Mouse (Mus musculus) embryonic fibroblast, embryonic 13.5 days (primary cell): ENCODE measurements around the gene Gm20388. TPM values are rescaled to one million over a fixed set of nuclear protein-coding genes. Genes with fewer than 3 reads are reported as not detected.

ENCODE experiments used
- H3K27ac ChIP-seq: 2 replicates; pipeline ENCODE4 v1.5.1; 2012; ENCODE audit warnings: low read length, control low read depth, inconsistent platforms; ENCODE audit not compliant: insufficient read depth
- H3K4me1 ChIP-seq: 2 replicates; pipeline ENCODE4 v1.6.1; 2011; ENCODE audit warnings: low read length; ENCODE audit not compliant: control insufficient read depth, insufficient read depth
- H3K4me3 ChIP-seq: 2 replicates; pipeline ENCODE4 v1.5.1; 2011; ENCODE audit warnings: mild to moderate bottlenecking, control low read depth, low read length; ENCODE audit not compliant: insufficient read depth
- CTCF ChIP-seq: IDR thresholded peaks from 2 replicates; pipeline ENCODE4 v1.5.1; 2011; ENCODE audit warnings: mild to moderate bottlenecking, control low read depth, low read length, moderate library complexity, borderline replicate concordance; ENCODE audit not compliant: insufficient read depth
- POLR2A ChIP-seq: IDR thresholded peaks from 2 replicates; pipeline ENCODE4 v1.6.1; 2011; ENCODE audit warnings: low read depth, mild to moderate bottlenecking, control low read depth, low read length, moderate library complexity
- polyA plus RNA-seq: library from polyadenylated mRNA; stranded (reverse); fragments of >200 nt; gene quantifications from 2 replicates; pipeline ENCODE4 v1.2.4, GENCODE M21; 2011; ENCODE audit warnings: low read depth; ENCODE audit not compliant: missing spikeins, insufficient read length

The Gm20388 gene
- polyA plus RNA-seq, 1 experiment, result 82.8 TPM

DNA sequence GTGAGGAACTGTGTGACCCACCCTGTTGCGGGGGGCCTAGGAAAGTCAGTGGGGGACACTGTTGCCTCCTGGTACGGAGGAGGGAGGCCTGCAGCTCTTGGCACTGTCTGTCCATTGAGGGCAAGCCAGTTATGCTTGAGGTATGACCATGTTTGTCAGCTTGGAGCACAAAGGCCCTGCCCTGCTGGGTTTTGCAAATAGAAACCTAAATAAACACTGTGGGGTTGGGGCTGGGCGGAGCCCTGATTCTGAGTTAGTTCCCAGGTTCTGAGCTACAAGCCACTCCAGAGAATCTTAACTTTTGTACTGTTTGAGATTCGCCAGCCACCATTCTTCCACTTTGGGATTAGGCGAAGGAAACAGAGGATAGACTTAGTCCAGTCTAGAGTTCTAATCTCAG is 3799.7 kb downstream of the Gm20388 start:
- Histone ChIP-seq H3K4me3 (no peak overlapping the region), H3K27ac (no peak overlapping the region), H3K4me1 (no peaks in the 10 kb centered on the region; the same call in 1 of the 2 replicates)
- TF ChIP-seq POLR2A (no peak), CTCF (no peak)

DNA sequence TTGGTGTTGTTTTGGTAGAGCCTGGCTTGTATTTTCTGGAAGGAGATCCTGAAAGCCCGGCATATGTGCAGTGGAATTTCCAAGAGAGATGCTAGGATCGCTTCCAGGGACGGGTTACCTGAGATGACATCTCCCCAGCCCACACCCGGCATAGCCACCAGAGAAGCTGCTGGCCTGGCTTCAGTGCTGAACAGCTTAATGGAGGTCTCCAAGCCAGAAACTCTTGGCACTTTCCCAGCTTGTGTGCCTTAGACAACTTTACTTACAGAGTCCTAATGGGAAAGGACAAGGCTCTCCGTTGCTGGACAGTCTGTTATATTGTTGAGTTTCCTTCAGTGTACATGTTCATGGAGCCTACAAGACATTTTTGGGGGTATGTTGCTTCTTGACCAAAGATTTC is 3803.8 kb downstream of the Gm20388 start:
- Histone ChIP-seq H3K4me1 (peaks cover 7% of the 10 kb centered on the region), H3K4me3 (no peak overlapping the region), H3K27ac (no peak overlapping the region)
- TF ChIP-seq POLR2A (no peak), CTCF (no peak)

DNA sequence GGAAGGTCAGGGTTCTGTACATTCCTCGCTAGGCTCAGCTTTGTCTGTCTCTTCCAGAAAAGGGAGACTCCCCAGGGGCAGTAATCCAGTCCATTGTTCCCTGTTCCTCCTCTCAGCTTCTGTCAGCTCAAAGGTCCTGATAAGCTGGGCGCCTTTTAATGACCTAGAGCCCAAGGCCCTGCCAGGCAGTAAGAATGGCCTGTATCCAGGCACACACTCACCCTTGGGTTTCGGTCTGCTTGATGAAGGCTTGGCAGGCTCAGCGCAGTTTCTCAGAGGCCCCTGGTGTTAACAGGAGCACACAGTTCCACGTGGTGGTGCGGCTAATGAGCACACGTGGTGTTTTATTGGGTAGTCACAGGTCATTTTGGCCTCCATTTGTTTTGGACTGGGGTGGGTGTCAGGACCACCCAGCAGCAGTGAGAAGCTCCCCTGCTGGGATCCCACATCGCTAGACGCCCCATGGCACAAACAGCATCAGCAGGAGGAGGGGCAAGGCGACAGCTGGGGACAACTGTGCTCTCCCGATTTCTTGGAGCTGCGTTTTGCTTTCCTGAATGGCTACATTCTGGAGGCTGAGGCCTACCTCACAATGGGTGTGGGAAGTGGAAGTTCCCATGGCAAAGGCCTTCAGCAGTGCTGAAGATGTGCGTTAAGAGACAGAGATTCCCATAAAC is 3805.4 kb downstream of the Gm20388 start:
- H3K4me1 ChIP-seq, result peaks cover 7% of the 10 kb centered on the region
- no peak overlapping the region for H3K27ac ChIP-seq
- H3K4me3 ChIP-seq, result no peak overlapping the region
- TF ChIP-seq CTCF (no peak), POLR2A (no peak)

DNA sequence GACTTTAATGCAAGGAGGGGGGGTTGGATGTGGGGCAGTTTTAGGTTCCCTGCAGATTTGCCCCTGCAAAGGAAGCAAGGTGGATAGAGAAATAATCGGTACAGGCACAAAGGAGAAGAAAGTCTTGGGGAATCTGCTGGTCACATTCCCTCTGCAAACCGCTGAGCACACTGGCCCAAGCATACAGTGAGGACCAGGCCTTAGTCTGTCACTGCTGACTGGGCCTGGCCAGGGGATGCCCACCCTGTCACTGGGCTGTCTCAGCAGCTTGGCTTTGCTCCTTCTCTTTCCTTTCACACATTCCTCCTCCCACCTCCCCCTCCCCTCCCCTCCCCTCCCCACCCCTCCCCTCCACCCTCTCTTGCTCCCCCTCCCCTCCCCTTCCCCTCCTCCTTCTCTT is 3806.5 kb downstream of the Gm20388 start:
- no peak for TF ChIP-seq POLR2A
- Histone ChIP-seq H3K27ac (no peak overlapping the region), H3K4me1 (peaks cover 7% of the 10 kb centered on the region), H3K4me3 (no peak overlapping the region)

DNA sequence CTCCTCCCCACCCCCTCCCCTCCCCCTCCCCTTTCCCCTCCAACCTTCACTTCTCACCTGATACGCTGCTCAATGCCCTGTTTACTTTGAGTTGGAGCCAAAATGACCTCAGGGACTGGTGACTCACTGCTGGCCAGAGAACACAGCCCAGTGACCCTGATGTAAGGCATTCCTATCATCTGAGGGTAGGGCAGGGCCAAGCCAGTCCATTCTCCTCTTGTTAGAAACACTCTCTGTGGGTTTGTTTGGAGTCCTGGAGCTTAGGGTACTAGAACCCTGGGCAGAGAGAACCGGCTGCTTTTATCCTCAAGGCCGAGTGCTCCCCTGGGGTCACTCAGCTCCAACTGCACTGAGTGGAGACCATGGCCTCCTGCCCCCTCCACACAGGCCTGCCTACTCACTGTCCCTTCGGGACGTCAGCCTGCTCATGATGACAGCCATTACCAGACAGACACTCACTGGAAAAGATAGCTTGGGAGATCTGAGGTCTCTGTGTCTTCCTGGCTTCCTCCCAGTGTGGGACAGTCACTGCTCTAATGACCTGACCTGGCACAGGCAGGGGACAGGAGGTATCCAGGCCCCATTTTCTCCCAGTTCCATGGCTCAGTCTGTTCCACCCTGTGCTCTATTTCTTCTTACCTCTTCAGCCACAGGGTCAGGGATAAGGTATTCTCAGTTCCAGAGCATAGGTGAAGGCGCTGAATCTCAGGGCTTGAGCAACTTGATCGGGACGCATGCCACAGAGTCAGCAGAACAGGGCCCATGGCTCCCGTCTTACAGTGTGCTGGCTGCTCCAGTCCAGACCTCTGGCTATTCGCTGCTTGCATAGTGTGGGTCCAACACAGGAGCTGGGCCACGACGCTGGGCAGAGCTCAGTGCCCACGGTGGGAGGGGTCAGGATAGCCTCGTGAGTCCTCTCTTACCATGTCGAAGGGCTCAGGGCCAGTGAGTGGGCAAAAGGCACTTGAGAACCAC is 3807.2 kb downstream of the Gm20388 start:
- H3K27ac ChIP-seq, result 0 out of 2 replicates have a peak overlapping the region, but pooled peaks have one; percentile 2
- TF ChIP-seq POLR2A, result no peak
- no peak for TF ChIP-seq CTCF
- no peak overlapping the region for H3K4me3 ChIP-seq
- H3K4me1 ChIP-seq, result peaks cover 7% of the 10 kb centered on the region

DNA sequence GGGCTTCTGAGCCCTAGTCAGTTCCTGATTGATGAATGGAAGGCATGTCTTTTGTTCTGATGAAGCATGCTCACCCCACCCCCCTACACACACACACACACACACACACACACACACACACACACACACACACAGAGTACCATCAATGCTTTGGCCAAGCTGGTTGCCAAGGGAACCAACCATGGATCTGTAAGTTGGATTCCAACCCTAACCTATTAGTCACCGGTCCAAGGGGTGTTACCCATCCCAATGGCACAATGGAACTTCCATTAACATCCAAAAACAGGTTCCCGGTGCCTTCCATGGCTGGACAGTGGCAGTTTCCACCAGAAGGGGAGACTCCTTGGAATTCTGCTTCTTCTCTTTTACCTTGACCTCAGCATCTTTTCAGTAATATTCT is 3808.1 kb downstream of the Gm20388 start:
- Histone ChIP-seq H3K27ac (no peak overlapping the region), H3K4me3 (no peak overlapping the region), H3K4me1 (peaks cover 7% of the 10 kb centered on the region)
- no peak for TF ChIP-seq CTCF
- no peak for TF ChIP-seq POLR2A

DNA sequence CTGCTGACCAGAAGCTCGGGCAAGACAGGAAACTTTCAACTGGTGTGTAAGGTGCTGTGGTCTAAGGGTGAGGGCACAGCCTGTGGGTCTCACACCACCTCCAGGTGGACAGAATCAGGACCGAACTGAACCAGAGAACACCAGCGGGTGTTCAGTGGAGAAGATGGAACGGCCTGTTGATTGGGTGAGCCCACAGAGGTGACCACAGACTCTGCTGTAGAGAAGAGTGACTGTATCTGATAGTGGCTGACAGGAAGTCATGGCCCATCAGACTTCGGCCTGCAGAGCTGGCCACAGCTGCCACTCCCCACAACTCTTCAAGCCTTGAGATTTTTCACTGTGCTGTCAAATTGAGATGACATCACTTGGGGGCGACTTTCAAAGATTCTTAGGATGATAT is 3808.6 kb downstream of the Gm20388 start:
- TF ChIP-seq POLR2A, result no peak
- TF ChIP-seq CTCF, result no peak
- Histone ChIP-seq H3K27ac (no peak overlapping the region), H3K4me3 (no peak overlapping the region), H3K4me1 (peaks cover 7% of the 10 kb centered on the region)

DNA sequence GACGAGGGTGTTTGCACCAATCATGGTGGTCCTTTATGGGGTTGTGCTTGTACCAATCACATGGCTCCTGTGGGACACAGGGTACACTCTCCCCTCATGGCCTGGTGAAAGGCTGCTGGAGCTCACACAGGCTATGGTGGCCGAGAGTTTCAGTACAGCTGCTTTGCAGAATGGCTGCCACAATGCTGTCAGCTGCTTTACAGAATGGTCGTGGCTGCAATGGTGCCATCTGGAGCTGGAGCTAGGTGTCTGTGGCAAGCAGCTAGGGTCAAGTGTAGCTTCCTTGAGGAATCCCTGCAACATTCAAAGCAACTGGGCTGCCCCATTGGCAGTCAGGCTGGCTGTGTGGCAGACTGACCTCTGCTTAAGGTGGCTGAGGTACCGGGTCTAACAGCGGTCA is 3809.2 kb downstream of the Gm20388 start:
- H3K27ac ChIP-seq, result no peak overlapping the region
- no peak overlapping the region for H3K4me3 ChIP-seq
- TF ChIP-seq CTCF, result no peak
- no peak for TF ChIP-seq POLR2A
- H3K4me1 ChIP-seq, result peaks cover 7% of the 10 kb centered on the region

DNA sequence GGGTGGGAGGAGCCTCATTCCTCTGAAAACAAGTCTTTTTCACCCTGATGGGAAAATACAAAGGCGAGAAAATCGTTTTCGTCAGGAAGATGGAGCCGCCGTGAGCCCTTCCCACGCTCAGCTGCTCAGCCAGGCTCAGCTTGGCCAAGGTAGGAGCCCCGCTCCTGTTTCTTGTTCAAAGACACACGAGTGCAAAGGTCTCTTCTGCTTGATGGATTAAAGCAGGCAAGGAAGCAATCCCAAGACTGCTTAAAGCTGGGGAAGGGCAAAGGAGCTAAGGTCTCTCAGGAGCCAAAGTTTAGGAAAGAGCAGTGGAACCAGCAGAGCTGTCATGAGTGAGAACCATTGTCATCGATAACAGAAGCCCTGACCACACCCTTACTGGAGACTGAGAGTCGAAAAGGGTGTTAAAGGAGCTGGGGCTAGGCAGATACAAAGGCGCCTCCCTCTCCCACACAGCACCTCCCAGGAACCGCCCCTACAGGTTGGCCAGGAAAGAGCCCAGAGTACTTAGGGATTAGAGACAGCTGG is 3809.9 kb downstream of the Gm20388 start:
- Histone ChIP-seq H3K27ac (no peak overlapping the region), H3K4me3 (no peak overlapping the region), H3K4me1 (peaks cover 7% of the 10 kb centered on the region)
- TF ChIP-seq POLR2A (no peak), CTCF (no peak)

DNA sequence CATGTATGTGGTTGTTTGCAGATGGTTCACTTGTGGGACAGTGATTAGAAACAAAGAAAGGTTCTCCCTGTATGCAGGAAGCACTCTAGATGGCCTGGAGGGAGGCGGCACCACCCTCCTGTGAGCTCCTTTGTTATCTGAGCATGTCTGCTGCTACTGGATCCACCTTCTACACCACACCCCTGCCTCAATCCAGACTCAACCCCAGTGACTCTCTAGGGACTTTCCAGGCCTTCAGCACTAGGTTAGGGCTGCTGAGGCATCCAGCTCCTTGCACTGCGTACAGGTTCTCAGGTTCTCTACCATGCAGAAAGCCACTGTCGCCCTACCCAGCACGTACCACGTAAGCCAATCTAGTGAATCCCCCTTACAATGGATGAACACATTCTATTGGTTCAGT is 3811.6 kb downstream of the Gm20388 start:
- Histone ChIP-seq H3K27ac (no peak overlapping the region), H3K4me1 (peaks cover 7% of the 10 kb centered on the region), H3K4me3 (no peak overlapping the region)
- no peak for TF ChIP-seq CTCF
- TF ChIP-seq POLR2A, result no peak
